Comparison of ENCODE assay signal across 10 mouse cellular contexts in the genomic region with DNA sequence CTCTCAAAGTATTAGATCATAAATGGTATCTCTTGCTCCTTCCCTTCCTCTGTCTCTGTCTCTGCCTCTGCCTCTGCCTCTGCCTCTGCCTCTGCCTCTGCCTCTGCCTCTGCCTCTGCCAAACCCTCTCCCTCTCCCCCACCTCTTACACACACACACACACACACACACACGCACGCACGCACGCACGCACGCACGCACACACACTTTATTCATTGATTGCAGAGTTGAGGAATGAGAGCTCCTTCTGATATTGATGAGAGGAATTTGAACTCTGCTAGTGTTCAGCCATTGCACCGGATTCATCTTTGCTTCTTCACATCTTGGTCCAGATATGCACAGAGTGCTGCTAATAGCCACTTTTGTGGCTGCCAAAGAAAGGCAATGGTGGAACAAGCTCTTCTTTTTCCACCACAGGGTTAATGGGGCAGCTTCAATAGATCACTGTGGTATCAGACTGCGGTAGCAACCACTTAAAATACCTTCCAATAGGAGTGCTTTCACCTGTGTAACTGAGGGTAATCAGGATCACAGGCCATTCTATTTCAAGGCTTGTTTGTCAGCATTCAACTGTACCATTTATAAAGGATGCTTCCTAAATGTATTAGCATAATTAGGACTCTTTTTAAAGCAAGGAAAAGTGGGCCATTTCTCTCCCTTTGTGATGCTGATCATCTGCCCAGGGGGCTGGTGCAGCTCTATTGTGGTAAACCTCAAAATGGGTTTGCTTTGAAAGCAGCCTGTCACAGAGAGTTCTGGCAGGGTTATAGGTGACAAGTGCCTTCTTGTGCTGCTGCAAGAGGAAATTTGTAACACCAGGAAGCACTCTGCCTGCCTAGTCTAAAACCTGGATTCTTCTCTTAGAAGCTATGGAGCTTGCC.
DNase-seq lines count a peak whose midpoint lies in the region; ATAC-seq and TF ChIP-seq lines count a peak whose summit lies in the region.
"Had no signal": no experiment of that assay in that cellular context is flagged by ENCODE, and none has a peak within 500 bp of the region (broad histone marks: within the 10 kb centered on the region; RNA-seq: fewer than 3 reads in every experiment).

No protein-coding gene starts in this region.

- DNase-seq in left cerebral cortex, postnatal 4 days: peak; percentile 6
- no peak for DNase-seq in left cerebral cortex, adult 2 months (ENCODE audit: extremely low spot score in 1 of 2, low spot score in 2 of 2)
- peak; percentile 86 for DNase-seq in forebrain, embryonic 14.5 days (ENCODE audit: low spot score)
- DNase-seq in midbrain, embryonic 10.5 days (ENCODE audit: low spot score): peak; percentile 45
- DNase-seq in telencephalon, adult 2 months (ENCODE audit: low read depth, low spot score): peak; percentile 6
- DNase-seq in thymus, postnatal 36 days: no peak
- no peak for DNase-seq in gastrocnemius, adult 8-10 months (ENCODE audit: low spot score in 2 of 2)
- DNase-seq: lung, postnatal 4 days had no signal

- H3K27ac ChIP-seq in left cerebral cortex, adult 2 months: no peak overlapping the region
- H3K27ac ChIP-seq in forebrain, embryonic 14.5 days (ENCODE audit: low read depth, low read length): 0 out of 2 replicates have a peak overlapping the region, but pooled peaks have one; percentile 9
- H3K27ac ChIP-seq in midbrain, embryonic 10.5 days (replicated peaks): peak overlapping the region; percentile 59
- H3K27ac ChIP-seq: heart, embryonic 13.5 days had no signal

- H3K9me3 ChIP-seq in forebrain, embryonic 14.5 days (replicated peaks; ENCODE audit: control insufficient read depth, low read length): no peaks in the 10 kb centered on the region
- no peaks in the 10 kb centered on the region for H3K9me3 ChIP-seq in midbrain, embryonic 10.5 days (replicated peaks)
- H3K9me3 ChIP-seq: heart, embryonic 13.5 days had no signal

- H3K4me3 ChIP-seq in left cerebral cortex, adult 2 months: no peak overlapping the region
- no peak overlapping the region for H3K4me3 ChIP-seq in forebrain, embryonic 14.5 days (ENCODE audit: low read depth, low read length)
- no peak overlapping the region for H3K4me3 ChIP-seq in midbrain, embryonic 10.5 days
- H3K4me3 ChIP-seq: heart, embryonic 13.5 days had no signal

- H3K27me3 ChIP-seq in forebrain, embryonic 14.5 days (replicated peaks; ENCODE audit: control insufficient read depth, insufficient read depth, low read length): 0 out of 2 replicates have a peak, but pooled peaks cover 3% of the 10 kb centered on the region
- peaks cover 17% of the 10 kb centered on the region; the same call in 1 of the 2 replicates for H3K27me3 ChIP-seq in midbrain, embryonic 10.5 days (ENCODE audit: low read depth, poor library complexity, severe bottlenecking)
- H3K27me3 ChIP-seq: heart, embryonic 13.5 days had no signal

- intact Hi-C loops in left cerebral cortex, postnatal 4 days (cut with DNase I): no loop called here
- intact Hi-C loops in left cerebral cortex, adult 2 months (cut with DNase I): no loop called here

- H3K4me1 ChIP-seq in forebrain, embryonic 14.5 days (ENCODE audit: control insufficient read depth, insufficient read depth, low read length): no peaks in the 10 kb centered on the region
- peaks cover 25% of the 10 kb centered on the region for H3K4me1 ChIP-seq in midbrain, embryonic 10.5 days
- H3K4me1 ChIP-seq: heart, embryonic 13.5 days had no signal

- no peak overlapping the region for H3K4me2 ChIP-seq in forebrain, embryonic 14.5 days (ENCODE audit: low read length)
- H3K4me2 ChIP-seq: heart, embryonic 13.5 days had no signal

- no peak overlapping the region for H3K9ac ChIP-seq in forebrain, embryonic 14.5 days (ENCODE audit: low read length)
- H3K9ac ChIP-seq: heart, embryonic 13.5 days had no signal

- WGBS in forebrain, embryonic 14.5 days: 21% methylated on average over 8 of the region's 9 CpGs
- 65% methylated on average over 9 of the region's 9 CpGs for WGBS in midbrain, embryonic 10.5 days

- TF ChIP-seq CTCF in left cerebral cortex, adult 2 months (IDR thresholded peaks at IDR 0.05): no peak

- no peaks in the 10 kb centered on the region for H3K36me3 ChIP-seq in forebrain, embryonic 14.5 days (ENCODE audit: control insufficient read depth, insufficient read depth, low read length)
- no peaks in the 10 kb centered on the region for H3K36me3 ChIP-seq in midbrain, embryonic 10.5 days
- H3K36me3 ChIP-seq: heart, embryonic 13.5 days had no signal

- ATAC-seq in forebrain, embryonic 14.5 days: peak; percentile 90
- ATAC-seq in erythroid progenitor cell, adult 5-6 weeks (replicated peaks; ENCODE audit: low FRiP score, poor library complexity, severe bottlenecking): no peak

Comparison
In these comparisons a context has a peak if more than half of its experiments do, and no peak if none do; other contexts are left out.
1. DNase-seq: peak in left cerebral cortex, postnatal 4 days (single experiment), forebrain, embryonic 14.5 days (single experiment), midbrain, embryonic 10.5 days (single experiment) and telencephalon, adult 2 months (single experiment); none in left cerebral cortex, adult 2 months (0 of 2), thymus, postnatal 36 days (0 of 2) and gastrocnemius, adult 8-10 months (0 of 2).